Mouse (Mus musculus) macrophage (primary cell): ENCODE data around the gene Phf11b. TPM values are rescaled to one million over a fixed set of nuclear protein-coding genes. Genes with fewer than 3 reads are reported as not detected.
"Not testable (repeated sequence)": the region's sequence is repeated elsewhere in the genome, so short reads cannot be mapped to it uniquely, and the experiment has no call there.

Experiments
- H3K27ac ChIP-seq: fragments of 350-480 bp; formaldehyde crosslinking; 2 replicates; pipeline ENCODE4 v1.9.0; 2021
- H3K36me3 ChIP-seq: fragments of 350-480 bp; formaldehyde crosslinking; 2 replicates; pipeline ENCODE4 v1.9.0; 2021; ENCODE audit errors: inconsistent target
- H3K4me3 ChIP-seq: fragments of 350-480 bp; formaldehyde crosslinking; 2 replicates; pipeline ENCODE4 v1.9.0; 2021; ENCODE audit errors: inconsistent target
- H3K79me2 ChIP-seq: fragments of 350-480 bp; formaldehyde crosslinking; 2 replicates; pipeline ENCODE4 v1.9.0; 2021; ENCODE audit errors: inconsistent target
- WGBS: methylation state at CpG from one replicate; pipeline ENCODE4 v1.1.7; 2026; ENCODE audit warnings: inconsistent platforms; ENCODE audit not compliant: missing documents; 5-methylcytosine and 5-hydroxymethylcytosine counted together
- polyA plus RNA-seq: library from polyadenylated mRNA; stranded (reverse); fragments of 250-400 nt; gene quantifications from 3 replicates; pipeline ENCODE4 v1.2.4, GENCODE M21; 2018; ENCODE audit warnings: inconsistent platforms
- total RNA-seq, 78 experiments: library from RNA; depleted of rRNA; stranded (reverse); fragments of 250-400 nt; gene quantifications; 1 replicate in 9 of 78; 2 replicates in 24 of 78; 3 replicates in 43 of 78; 4 replicates in 2 of 78; pipeline ENCODE4 v1.2.4; 2018; ENCODE audit warnings: inconsistent platforms in 56 of 78

Phf11b gene
- total RNA-seq (2018; cell fraction: chromatin; rRNA removed), result 10 to 100 TPM in 16 of 26 experiments, 1 to 10 TPM in 10; 1.9 to 98.3 (median 36.9) TPM
- 100 to 1,000 TPM in 13 of 26 experiments, 10 to 100 TPM in 13; 28.7 to 564 (median 217) TPM for total RNA-seq (2018; cell fraction: cytosol; rRNA removed)
- total RNA-seq (2018; cell fraction: nucleus; rRNA removed), result 100 to 1,000 TPM in 14 of 26 experiments, 10 to 100 TPM in 6, 1 to 10 TPM in 6; 8.3 to 174 (median 111) TPM
- polyA plus RNA-seq, result 40.6 to 112 TPM (median 69.1 TPM) in 3 replicates

DNA sequence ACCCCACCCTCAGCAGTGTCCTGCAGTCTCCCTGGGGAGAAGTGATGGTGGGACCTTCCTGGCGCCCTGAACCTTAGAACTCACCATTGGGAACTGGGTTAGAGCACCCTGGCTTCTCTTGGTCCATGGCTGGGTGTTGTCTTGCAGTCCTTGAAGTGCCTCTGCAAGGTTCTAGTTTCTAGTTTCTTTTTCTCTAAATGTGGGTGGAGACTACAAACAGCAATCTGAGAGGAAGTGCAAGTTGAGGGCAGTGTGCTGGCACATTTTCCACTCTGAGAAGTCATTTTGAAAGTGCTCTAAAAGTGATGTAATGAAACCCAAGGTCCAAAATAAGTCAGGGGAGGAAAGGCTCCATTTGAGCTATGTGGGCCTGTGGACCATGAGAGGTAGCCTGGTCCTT is at the start of gene Phf11b:
TSS of gene Phf11b (minus strand) at position 163 of the 400 bp plus-strand sequence.
- H3K36me3 ChIP-seq, result not testable (repeated sequence)
- WGBS, result 43% methylated on average over 1 of the region's 1 CpGs
- peak within 1 kb of the TSS; percentile 45 for H3K27ac ChIP-seq
- H3K79me2 ChIP-seq, result peaks cover 41% of the 10 kb centered on the region; the same call in 1 of the 2 replicates
- peak within 1 kb of the TSS; percentile 43 for H3K4me3 ChIP-seq

GRCm38 (mm10) chr14:59390181-59390580 is 49.0 kb upstream of the Phf11b start:
- H3K4me3 ChIP-seq, H3K79me2 ChIP-seq, H3K27ac ChIP-seq: not testable (repeated sequence)
- WGBS, result 100% methylated on average over 4 of the region's 4 CpGs
- H3K36me3 ChIP-seq, result peaks cover 17% of the 10 kb centered on the region

DNA sequence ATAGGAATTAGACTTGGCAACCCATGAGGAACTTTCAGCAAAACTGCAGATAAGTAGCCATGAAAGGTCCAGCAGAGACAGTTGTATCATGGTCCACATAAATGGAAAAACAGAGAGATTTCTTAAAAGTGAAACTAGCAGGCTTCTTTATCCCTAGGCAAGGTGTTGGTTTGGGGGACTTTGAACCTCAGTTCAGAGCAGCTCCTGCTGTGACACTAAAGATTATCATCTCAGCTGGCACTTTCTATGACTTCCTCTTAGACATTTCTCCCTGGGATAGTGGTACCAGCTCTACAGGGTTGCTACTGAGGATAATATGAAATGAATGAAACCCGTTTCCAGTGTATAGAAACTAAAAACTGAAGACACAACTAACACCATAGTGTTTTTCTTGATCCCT is 48.4 kb upstream of the Phf11b start:
- WGBS, result 100% methylated on average over 1 of the region's 1 CpGs

DNA sequence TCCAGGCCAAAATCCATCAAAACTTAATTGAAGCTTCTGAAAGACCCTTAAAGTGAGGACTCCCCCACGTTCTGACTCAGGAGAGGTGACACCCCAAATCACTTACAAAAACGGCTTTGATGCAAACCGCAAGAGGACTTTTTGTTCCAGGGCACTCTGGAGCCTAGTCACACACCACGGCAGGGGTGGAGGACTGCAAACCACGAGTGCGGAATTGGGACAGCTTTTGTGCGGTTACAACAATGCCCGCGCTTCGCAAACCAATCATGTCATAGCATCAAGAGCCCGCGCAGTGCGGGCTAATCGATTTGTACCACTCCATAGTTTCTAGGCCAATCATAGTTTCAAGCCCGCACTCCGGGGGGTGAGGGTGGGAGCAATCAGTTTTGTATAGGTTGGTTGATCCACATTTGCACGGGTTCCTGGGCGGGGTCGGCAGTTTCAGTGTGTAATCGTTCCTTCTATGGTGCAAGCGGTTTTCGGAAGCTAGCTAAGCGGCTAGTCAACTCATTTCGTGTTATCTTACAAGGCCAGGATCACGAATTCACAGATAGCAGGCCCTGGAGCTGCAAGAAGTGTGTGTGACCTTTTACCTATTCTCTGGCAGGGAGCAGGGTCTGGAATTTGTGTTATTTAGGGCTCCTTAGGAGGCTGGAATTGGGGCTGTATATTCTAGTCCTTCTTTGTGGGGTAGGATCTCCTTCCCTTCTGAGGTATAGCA is 29.4 kb upstream of the Phf11b start:
- H3K36me3 ChIP-seq, result no peaks in the 10 kb centered on the region
- WGBS, result 95% methylated on average over 25 of the region's 25 CpGs
- no peak overlapping the region for H3K4me3 ChIP-seq
- H3K27ac ChIP-seq, result no peak overlapping the region
- H3K79me2 ChIP-seq, result no peaks in the 10 kb centered on the region

More for the DNA sequence above, 48.4 kb upstream of the Phf11b start:
- no peak overlapping the region for H3K27ac ChIP-seq
- H3K79me2 ChIP-seq, result no peaks in the 10 kb centered on the region
- H3K4me3 ChIP-seq, result no peak overlapping the region
- peaks cover 23% of the 10 kb centered on the region for H3K36me3 ChIP-seq

DNA sequence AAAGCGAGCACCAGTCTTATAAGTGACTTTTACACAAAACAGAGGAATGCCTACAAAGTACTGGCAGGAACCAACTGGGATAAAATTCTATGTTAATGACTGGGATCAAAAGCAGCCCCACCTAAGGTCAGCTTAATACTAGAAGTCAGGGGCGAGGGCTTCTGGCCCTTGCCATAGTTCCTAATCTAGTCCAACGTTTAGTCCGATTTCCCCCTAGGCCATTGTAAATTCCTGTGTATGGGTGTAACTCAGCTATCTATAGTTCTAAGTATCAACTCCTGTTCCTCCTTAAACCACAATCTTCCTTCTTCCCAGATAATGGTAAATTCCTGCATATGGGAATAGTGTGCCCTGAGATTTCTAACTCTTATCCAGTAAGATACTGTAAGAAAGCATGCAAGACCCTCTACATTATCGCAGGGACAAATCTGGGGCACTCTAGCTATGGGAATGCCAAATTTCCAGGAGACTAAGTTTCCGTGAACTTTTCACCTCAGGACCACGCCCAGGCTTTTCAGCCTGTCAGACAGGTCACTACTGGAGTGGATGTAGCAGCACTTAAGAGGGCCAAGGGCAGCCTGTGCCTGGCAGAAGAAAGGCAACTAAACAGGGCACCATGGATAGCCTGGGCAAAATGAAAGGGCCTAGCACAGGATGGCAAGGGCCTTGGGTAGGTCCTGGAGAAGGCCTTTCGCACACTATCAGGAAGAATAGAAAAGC is 25.4 kb upstream of the Phf11b start:
- 95% methylated on average over 8 of the region's 8 CpGs for WGBS
- Histone ChIP-seq H3K27ac (no peak overlapping the region), H3K4me3 (no peak overlapping the region), H3K36me3 (peaks cover 5% of the 10 kb centered on the region; the same call in 1 of the 2 replicates), H3K79me2 (peaks cover 30% of the 10 kb centered on the region; the same call in 1 of the 2 replicates)

- peaks cover 30% of the 10 kb centered on the region; the same call in 1 of the 2 replicates for H3K79me2 ChIP-seq
- peak within 1 kb of the TSS; percentile 58 for H3K27ac ChIP-seq
- 59% methylated on average over 6 of the region's 6 CpGs for WGBS
- H3K4me3 ChIP-seq, result peak within 1 kb of the TSS; percentile 32
- peaks cover 17% of the 10 kb centered on the region for H3K36me3 ChIP-seq
Measured at GRCm38 (mm10) chr14:59365244-59365644, 24.1 kb upstream of the Phf11b start, which contains the start of gene Phf11d. Phf11d (minus strand) TSS chr14:59365470.

GRCm38 (mm10) chr14:59339541-59339940 is 1.6 kb downstream of the Phf11b start:
- Histone ChIP-seq H3K79me2 (peaks cover 56% of the 10 kb centered on the region; the same call in 1 of the 2 replicates), H3K27ac (no peak overlapping the region), H3K36me3 (peaks cover 12% of the 10 kb centered on the region; the same call in 1 of the 2 replicates), H3K4me3 (no peak overlapping the region)
- 100% methylated on average over 1 of the region's 1 CpGs for WGBS

DNA sequence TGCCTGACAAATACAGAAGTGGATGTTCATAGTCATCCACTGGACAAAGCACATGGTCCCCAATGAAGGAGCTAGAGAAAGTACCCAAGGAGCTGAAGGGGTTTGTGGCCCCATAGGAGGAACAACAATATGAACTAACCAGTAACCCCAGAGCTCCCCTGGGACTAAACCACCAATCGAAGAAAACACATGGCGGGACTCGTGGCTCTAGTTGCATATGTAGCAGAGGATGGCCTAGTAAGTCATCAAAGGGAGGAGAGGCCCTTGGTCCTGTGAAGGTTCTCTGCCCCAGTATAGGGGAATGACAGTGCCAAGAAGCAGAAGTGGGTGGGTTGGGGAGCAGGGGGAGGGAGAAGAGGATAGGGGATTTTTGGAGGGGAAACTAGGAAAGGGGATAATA is 5.1 kb downstream of the Phf11b start:
- 96% methylated on average over 3 of the region's 3 CpGs for WGBS
- H3K79me2 ChIP-seq, result peaks cover 59% of the 10 kb centered on the region; the same call in 1 of the 2 replicates
- not testable (repeated sequence) for H3K27ac ChIP-seq, H3K4me3 ChIP-seq
- peaks cover 34% of the 10 kb centered on the region for H3K36me3 ChIP-seq

DNA sequence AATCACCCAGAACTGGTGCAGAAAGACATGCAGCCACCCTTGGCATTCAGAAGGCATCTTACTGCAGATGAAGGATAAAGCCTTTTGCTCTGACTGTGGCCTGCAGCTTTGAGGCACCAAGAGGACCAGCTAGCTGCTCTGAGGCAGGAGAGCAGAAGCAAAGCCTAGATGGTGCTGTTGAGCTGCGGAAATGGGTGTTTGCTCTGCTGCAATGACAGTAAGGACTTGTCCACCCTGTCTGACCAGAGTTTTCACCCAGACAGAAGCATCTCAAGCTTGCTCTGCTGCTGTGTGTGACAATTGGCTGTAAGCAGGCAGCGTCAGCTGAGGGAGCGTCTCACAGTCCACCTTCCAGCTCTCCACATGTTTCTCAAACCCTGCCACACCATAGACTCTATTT is 10.7 kb downstream of the Phf11b start:
- H3K4me3 ChIP-seq, H3K27ac ChIP-seq: not testable (repeated sequence)
- peaks cover 56% of the 10 kb centered on the region for H3K36me3 ChIP-seq
- peaks cover 14% of the 10 kb centered on the region; the same call in 1 of the 2 replicates for H3K79me2 ChIP-seq
- 86% methylated on average over 3 of the region's 3 CpGs for WGBS

DNA sequence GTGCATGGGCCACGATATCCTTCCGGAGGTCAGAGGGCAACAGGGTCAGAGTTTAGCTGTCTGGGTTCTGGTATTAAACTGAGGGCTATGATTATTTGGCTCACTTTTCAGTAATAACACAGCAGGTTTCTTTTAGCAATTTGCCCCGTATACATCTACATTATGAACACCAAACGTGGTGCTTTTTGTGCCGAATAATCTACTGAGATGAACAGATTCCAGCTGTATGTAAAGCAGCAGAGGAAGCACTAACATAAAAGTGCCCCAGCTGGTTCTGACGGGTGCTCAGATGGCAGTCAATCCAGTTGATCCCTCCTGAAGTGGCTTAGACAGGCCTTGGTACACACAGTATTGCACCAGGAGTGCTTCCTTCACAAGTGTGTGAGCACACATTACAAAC is 21.2 kb downstream of the Phf11b start:
- 96% methylated on average over 6 of the region's 6 CpGs for WGBS
- H3K4me3 ChIP-seq, H3K27ac ChIP-seq, H3K79me2 ChIP-seq: not testable (repeated sequence)
- H3K36me3 ChIP-seq, result peaks cover 39% of the 10 kb centered on the region

DNA sequence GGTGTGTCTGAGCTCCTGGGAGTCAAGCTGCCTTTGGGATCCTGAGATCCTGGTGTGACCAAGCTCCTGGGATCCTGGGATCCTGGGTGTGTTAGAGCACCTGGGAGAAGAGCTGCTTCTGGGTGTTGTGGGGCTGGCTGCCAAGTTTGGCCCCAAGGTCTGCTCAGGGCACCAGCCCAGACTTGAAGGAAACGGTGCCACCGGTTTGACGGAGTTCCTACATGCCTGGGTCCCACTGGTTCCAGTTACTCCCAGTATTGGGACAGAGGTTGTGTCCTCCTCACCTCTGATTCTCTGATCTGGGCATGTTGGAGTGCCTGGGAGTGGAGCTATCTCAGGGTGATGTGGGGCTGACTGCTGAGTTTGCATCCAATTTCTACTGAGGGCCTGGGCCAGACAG is 22.1 kb downstream of the Phf11b start:
- H3K36me3 ChIP-seq, result peaks cover 34% of the 10 kb centered on the region
- 92% methylated on average over 3 of the region's 3 CpGs for WGBS
- H3K79me2 ChIP-seq, H3K4me3 ChIP-seq, H3K27ac ChIP-seq: not testable (repeated sequence)

GRCm38 (mm10) chr14:59297391-59297790 is 43.8 kb downstream of the Phf11b start, which contains the start of gene Phf11a:
Phf11a (minus strand) TSS chr14:59297522.
- H3K4me3 ChIP-seq, result peak within 1 kb of the TSS; percentile 16; the same call in 1 of the 2 replicates
- not testable (repeated sequence) for H3K36me3 ChIP-seq, H3K79me2 ChIP-seq, H3K27ac ChIP-seq
- WGBS, result 100% methylated on average over 1 of the region's 1 CpGs

DNA sequence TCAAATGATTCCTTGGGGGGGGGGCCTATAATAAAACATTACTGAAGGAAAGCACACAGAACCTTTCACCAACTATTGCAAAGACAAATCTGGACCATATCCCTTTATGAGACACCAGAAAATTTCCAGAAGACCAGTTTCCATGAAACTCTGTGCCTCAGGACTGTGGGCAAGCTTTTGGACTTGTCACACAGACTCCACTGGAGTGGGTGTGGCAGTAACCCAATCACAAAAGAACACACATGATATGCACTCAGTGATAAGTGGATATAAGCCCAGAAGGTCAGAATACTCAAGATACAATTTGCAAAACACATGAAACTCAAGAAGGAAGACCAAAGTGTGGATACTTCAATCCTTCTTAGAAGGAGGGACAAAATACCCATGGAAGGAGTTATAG is 49.4 kb downstream of the Phf11b start:
- not testable (repeated sequence) for H3K27ac ChIP-seq, H3K4me3 ChIP-seq, H3K79me2 ChIP-seq
- H3K36me3 ChIP-seq, result peaks cover 26% of the 10 kb centered on the region; the same call in 1 of the 2 replicates

GRCm38 (mm10) chr14:59274961-59275360 is 66.2 kb downstream of the Phf11b start:
- not testable (repeated sequence) for H3K4me3 ChIP-seq, H3K79me2 ChIP-seq
- 100% methylated on average over 3 of the region's 4 CpGs for WGBS

More at GRCm38 (mm10) chr14:59274961-59275360, 66.2 kb downstream of the Phf11b start:
- peaks cover 14% of the 10 kb centered on the region for H3K36me3 ChIP-seq
- not testable (repeated sequence) for H3K27ac ChIP-seq
